Mouse (Mus musculus): Measurements from ENCODE around the gene Ccdc173. TPM values are rescaled to one million over a fixed set of nuclear protein-coding genes. Genes with fewer than 3 reads are reported as not detected.

Gene Ccdc173
- total and polyA plus RNA-seq, 3 experiments = 1.3 to 3.9 (median 1.8) TPM

DNA sequence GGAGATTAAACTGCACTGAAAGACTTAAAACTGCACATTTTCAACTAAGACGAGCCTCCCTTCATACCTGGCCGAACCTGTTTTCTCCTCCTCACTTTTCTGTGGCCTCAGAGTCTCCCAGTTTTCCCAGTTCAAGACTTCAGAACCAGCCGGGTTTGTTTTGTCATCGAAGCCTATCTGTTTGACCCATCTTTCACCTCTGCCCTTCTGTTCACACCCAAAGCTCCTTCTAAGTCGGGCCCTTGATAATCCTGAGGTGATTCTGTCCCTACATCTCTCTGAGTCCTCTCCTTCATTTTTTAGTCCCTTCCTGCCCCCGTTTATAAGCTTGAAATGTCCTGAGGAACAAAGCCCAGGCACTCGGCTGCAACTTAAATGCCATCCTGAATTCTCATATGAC, 38.7 kb upstream of the Ccdc173 start:
- no peaks in the 10 kb centered on the region for H3K36me3 ChIP-seq (replicated peaks in 1 of 2; ENCODE audit: control insufficient read depth in 1 of 2, insufficient read depth in 1 of 2, low read length in 1 of 2)
- no peak for TF ChIP-seq E2F4 (IDR thresholded peaks at IDR 0.05; ENCODE audit: insufficient replicate concordance, low read depth, low read length)
- no peak for TF ChIP-seq EP300 (IDR thresholded peaks at IDR 0.05; ENCODE audit: low read length)
- no peak for TF ChIP-seq USF2 (conservative IDR thresholded peaks at IDR 0.05; ENCODE audit: low read depth, low read length)
- no peak for TF ChIP-seq MAX (IDR thresholded peaks at IDR 0.05; ENCODE audit: low read length)
- TF ChIP-seq ZKSCAN1 (IDR thresholded peaks at IDR 0.05; ENCODE audit: borderline replicate concordance, low read depth, low read length) = no peak
- no peak for TF ChIP-seq MXI1 (IDR thresholded peaks at IDR 0.05; ENCODE audit: low read depth, low read length)
- TF ChIP-seq POLR2A (IDR thresholded peaks at IDR 0.05; ENCODE audit: low read depth, low read length) = no peak
- no peak for TF ChIP-seq UBTF (IDR thresholded peaks at IDR 0.05; ENCODE audit: low read depth, low read length)
- TF ChIP-seq SIN3A (IDR thresholded peaks at IDR 0.05; ENCODE audit: low read length) = no peak
- TF ChIP-seq NELFE (IDR thresholded peaks at IDR 0.05; ENCODE audit: low read depth, low read length) = no peak
- no peak overlapping the region for H3K9ac ChIP-seq (ENCODE audit: insufficient read depth, low read depth)
- H3K4me1 ChIP-seq (ENCODE audit: control insufficient read depth in 1 of 2, insufficient read depth in 2 of 2) = 0 out of 4 replicates have a peak, but pooled peaks cover 0 to 3% of the 10 kb centered on the region in 2 experiments
- H3K9me3 ChIP-seq (replicated peaks; ENCODE audit: low read length) = no peaks in the 10 kb centered on the region
- peaks cover 4% of the 10 kb centered on the region for H3K27me3 ChIP-seq (replicated peaks)
- no peak overlapping the region for H3K4me3 ChIP-seq (replicated peaks in 1 of 3; ENCODE audit: low read depth in 2 of 3, low read length in 2 of 3, poor library complexity in 1 of 3)
- no peak for DNase-seq (ENCODE audit: extremely low read depth)
- dilution Hi-C loops (cut with MboI; ENCODE audit: extremely low pct_ligation_motif_present, extremely low pct_unique_long_range_greater_than_20kb, low sequenced_read_pairs) = no loop called here
- H3K4me2 ChIP-seq (ENCODE audit: insufficient read depth, low read depth, poor library complexity, severe bottlenecking) = no peak overlapping the region
- no peaks in the 10 kb centered on the region for H3K79me2 ChIP-seq (replicated peaks; ENCODE audit: control insufficient read depth, extremely low read depth, insufficient read depth, poor library complexity, severe bottlenecking)
- no peak overlapping the region for H3K27ac ChIP-seq (ENCODE audit: insufficient read depth, low read depth)
- in situ Hi-C loops (cut with MboI; ENCODE audit: low pct_ligation_motif_present, low pct_unique_long_range_greater_than_20kb, low sequenced_read_pairs) = no loop called here

DNA sequence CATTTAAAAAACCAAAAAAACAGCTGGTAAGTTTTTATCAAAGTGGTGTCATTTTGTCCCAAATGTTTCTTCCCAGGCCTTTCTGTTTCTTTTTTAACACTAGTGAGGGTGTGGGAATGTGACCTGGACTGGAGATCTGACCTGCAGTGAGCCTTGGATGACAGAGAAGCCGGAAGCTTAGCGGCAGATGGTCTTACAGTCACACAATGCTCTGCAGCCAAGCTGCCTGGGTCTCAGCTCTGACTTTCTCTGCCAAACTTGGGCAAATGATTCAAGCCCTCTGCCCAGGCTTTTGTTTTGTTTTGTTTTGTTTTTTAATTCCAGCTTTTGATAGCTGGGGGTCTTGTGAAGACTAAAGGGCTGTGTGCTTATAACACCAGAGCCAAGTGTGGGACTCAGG, 37.0 kb upstream of the Ccdc173 start:
- TF ChIP-seq UBTF (IDR thresholded peaks at IDR 0.05; ENCODE audit: low read depth, low read length) = no peak
- no peak for TF ChIP-seq E2F4 (IDR thresholded peaks at IDR 0.05; ENCODE audit: insufficient replicate concordance, low read depth, low read length)
- TF ChIP-seq ZMIZ1 (IDR thresholded peaks at IDR 0.05; ENCODE audit: low read depth, low read length) = no peak
- no peak for TF ChIP-seq RAD21 (IDR thresholded peaks at IDR 0.05; ENCODE audit: low read depth, low read length)
- TF ChIP-seq MAFK (IDR thresholded peaks at IDR 0.05; ENCODE audit: insufficient replicate concordance, low read length) = no peak
- no peak for TF ChIP-seq GABPA (IDR thresholded peaks at IDR 0.05; ENCODE audit: insufficient replicate concordance, low read depth, low read length)
- H3K4me2 ChIP-seq (ENCODE audit: insufficient read depth, low read depth, poor library complexity, severe bottlenecking) = no peak overlapping the region
- no peak for DNase-seq (ENCODE audit: extremely low read depth)
- H3K36me3 ChIP-seq (replicated peaks in 1 of 2; ENCODE audit: control insufficient read depth in 1 of 2, insufficient read depth in 1 of 2, low read length in 1 of 2) = no peaks in the 10 kb centered on the region
- no peak overlapping the region for H3K4me3 ChIP-seq (replicated peaks in 1 of 3; ENCODE audit: low read depth in 2 of 3, low read length in 2 of 3, poor library complexity in 1 of 3)
- H3K27ac ChIP-seq (ENCODE audit: insufficient read depth, low read depth) = no peak overlapping the region
- H3K9me3 ChIP-seq (replicated peaks; ENCODE audit: low read length) = no peaks in the 10 kb centered on the region
- dilution Hi-C loops (cut with MboI; ENCODE audit: extremely low pct_ligation_motif_present, extremely low pct_unique_long_range_greater_than_20kb, low sequenced_read_pairs) = no loop called here
- in situ Hi-C loops (cut with MboI; ENCODE audit: low pct_ligation_motif_present, low pct_unique_long_range_greater_than_20kb, low sequenced_read_pairs) = no loop called here
- H3K9ac ChIP-seq (ENCODE audit: insufficient read depth, low read depth) = no peak overlapping the region
- no peaks in the 10 kb centered on the region for H3K79me2 ChIP-seq (replicated peaks; ENCODE audit: control insufficient read depth, extremely low read depth, insufficient read depth, poor library complexity, severe bottlenecking)
- H3K27me3 ChIP-seq (replicated peaks) = peaks cover 6% of the 10 kb centered on the region
- H3K4me1 ChIP-seq (ENCODE audit: control insufficient read depth in 1 of 2, insufficient read depth in 2 of 2) = 0 out of 4 replicates have a peak, but pooled peaks cover 0 to 2% of the 10 kb centered on the region in 2 experiments

DNA sequence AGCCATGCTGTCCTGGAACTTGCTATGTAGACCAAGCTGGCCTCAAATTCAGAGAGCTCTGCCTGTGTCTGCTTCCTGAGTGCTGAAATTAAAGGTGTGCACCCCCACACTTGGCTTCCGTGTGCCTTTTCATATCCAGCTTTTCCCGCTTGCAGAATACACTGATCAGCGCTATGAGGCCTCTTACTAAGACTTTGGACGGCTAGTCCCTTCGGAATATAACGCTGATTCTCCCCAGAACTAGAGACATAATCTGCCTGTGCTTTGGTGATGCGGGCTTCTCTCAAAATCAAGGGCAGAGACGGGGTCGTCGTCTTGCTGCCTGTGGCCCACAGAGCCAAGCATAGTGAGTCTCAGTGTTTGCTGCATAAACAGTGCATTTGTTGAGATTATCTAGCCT, 36.5 kb upstream of the Ccdc173 start:
- H3K4me2 ChIP-seq (ENCODE audit: insufficient read depth, low read depth, poor library complexity, severe bottlenecking) = no peak overlapping the region
- H3K27me3 ChIP-seq (replicated peaks) = peaks cover 6% of the 10 kb centered on the region
- H3K27ac ChIP-seq (ENCODE audit: insufficient read depth, low read depth) = no peak overlapping the region
- H3K79me2 ChIP-seq (replicated peaks; ENCODE audit: control insufficient read depth, extremely low read depth, insufficient read depth, poor library complexity, severe bottlenecking) = no peaks in the 10 kb centered on the region
- dilution Hi-C loops (cut with MboI; ENCODE audit: extremely low pct_ligation_motif_present, extremely low pct_unique_long_range_greater_than_20kb, low sequenced_read_pairs) = no loop called here
- H3K36me3 ChIP-seq (replicated peaks in 1 of 2; ENCODE audit: control insufficient read depth in 1 of 2, insufficient read depth in 1 of 2, low read length in 1 of 2) = no peaks in the 10 kb centered on the region
- no peaks in the 10 kb centered on the region for H3K9me3 ChIP-seq (replicated peaks; ENCODE audit: low read length)
- H3K4me3 ChIP-seq (replicated peaks in 1 of 3; ENCODE audit: low read depth in 2 of 3, low read length in 2 of 3, poor library complexity in 1 of 3) = no peak overlapping the region
- H3K4me1 ChIP-seq (ENCODE audit: control insufficient read depth in 1 of 2, insufficient read depth in 2 of 2) = 0 out of 4 replicates have a peak, but pooled peaks cover 0 to 2% of the 10 kb centered on the region in 2 experiments
- TF ChIP-seq EP300 (IDR thresholded peaks at IDR 0.05; ENCODE audit: low read length) (no peak), GABPA (IDR thresholded peaks at IDR 0.05; ENCODE audit: insufficient replicate concordance, low read depth, low read length) (no peak), RAD21 (IDR thresholded peaks at IDR 0.05; ENCODE audit: low read depth, low read length) (no peak), ZNF384 (IDR thresholded peaks at IDR 0.05; ENCODE audit: low read depth, low read length) (no peak), HCFC1 (IDR thresholded peaks at IDR 0.05; ENCODE audit: low read depth, low read length) (no peak), CHD2 (IDR thresholded peaks at IDR 0.05; ENCODE audit: low read length) (no peak), CHD1 (IDR thresholded peaks at IDR 0.05; ENCODE audit: low read depth, low read length) (no peak), SMC3 (IDR thresholded peaks at IDR 0.05; ENCODE audit: low read depth, low read length) (no peak), E2F4 (IDR thresholded peaks at IDR 0.05; ENCODE audit: insufficient replicate concordance, low read depth, low read length) (no peak), USF1 (IDR thresholded peaks at IDR 0.05; ENCODE audit: low read depth, low read length) (no peak), UBTF (IDR thresholded peaks at IDR 0.05; ENCODE audit: low read depth, low read length) (no peak), ETS1 (conservative IDR thresholded peaks at IDR 0.05; ENCODE audit: low read depth, low read length) (no peak), JUND (conservative IDR thresholded peaks at IDR 0.05; ENCODE audit: low read depth, low read length) (no peak), TCF12 (IDR thresholded peaks at IDR 0.05; ENCODE audit: low read depth, low read length) (no peak), USF2 (conservative IDR thresholded peaks at IDR 0.05; ENCODE audit: low read depth, low read length) (no peak), IRF4 (IDR thresholded peaks at IDR 0.05; ENCODE audit: low read depth, low read length) (no peak), SIN3A (IDR thresholded peaks at IDR 0.05; ENCODE audit: low read length) (no peak), POLR2A (IDR thresholded peaks at IDR 0.05; ENCODE audit: low read depth, low read length) (no peak)
- DNase-seq (ENCODE audit: extremely low read depth) = no peak
- no peak overlapping the region for H3K9ac ChIP-seq (ENCODE audit: insufficient read depth, low read depth)
- in situ Hi-C loops (cut with MboI; ENCODE audit: low pct_ligation_motif_present, low pct_unique_long_range_greater_than_20kb, low sequenced_read_pairs) = no loop called here

Measured in CH12.LX (cell line).